Mouse (Mus musculus) small intestine, adult 2 months (tissue): ENCODE data around the gene Lama4. TPM values are rescaled to one million over a fixed set of nuclear protein-coding genes. Genes with fewer than 3 reads are reported as not detected.

Experiments
- H3K27ac ChIP-seq: fragments of 200-500 bp; 2 replicates; pipeline ENCODE4 v1.5.1; 2012; ENCODE audit warnings: low read depth, low read length, control low read depth, inconsistent platforms; ENCODE audit not compliant: insufficient read depth
- H3K27me3 ChIP-seq: fragments of 200-500 bp; 2 replicates; pipeline ENCODE4 v1.6.1; 2012; ENCODE audit warnings: mild to moderate bottlenecking, moderate library complexity, low read length, inconsistent platforms; ENCODE audit not compliant: control insufficient read depth, insufficient read depth
- H3K36me3 ChIP-seq: fragments of 200-500 bp; 2 replicates; pipeline ENCODE4 v1.6.1; 2012; ENCODE audit warnings: mild to moderate bottlenecking, low read length, control low read depth, inconsistent platforms; ENCODE audit not compliant: control insufficient read depth, insufficient read depth
- H3K4me1 ChIP-seq: fragments of 200-500 bp; 2 replicates; pipeline ENCODE4 v1.6.1; 2012; ENCODE audit warnings: low read length, inconsistent platforms, mixed read lengths; ENCODE audit not compliant: control insufficient read depth, insufficient read depth, insufficient read length
- H3K4me3 ChIP-seq: fragments of 200-500 bp; 2 replicates; pipeline ENCODE4 v1.5.1; 2012; ENCODE audit warnings: low read depth, mild to moderate bottlenecking, control low read depth, inconsistent platforms, low read length, moderate library complexity
- CTCF ChIP-seq: fragments of 200-500 bp; IDR thresholded peaks from 2 replicates; pipeline ENCODE4 v1.5.1; 2012; ENCODE audit warnings: low read depth, mild to moderate bottlenecking, control low read depth, inconsistent platforms, low read length, moderate library complexity, mixed read lengths; ENCODE audit not compliant: insufficient replicate concordance, insufficient read length; ENCODE audit errors: extremely low read depth
- POLR2A ChIP-seq: fragments of 200-500 bp; IDR thresholded peaks from 2 replicates; pipeline ENCODE4 v1.6.1; 2012; ENCODE audit warnings: low read depth, mild to moderate bottlenecking, control low read depth, inconsistent platforms, low read length, moderate library complexity
- WGBS: fragments of 180-500 bp; shearing (Covaris S2); methylation state at CpG from one replicate; pipeline ENCODE4 v1.1.7; 2018; 5-methylcytosine and 5-hydroxymethylcytosine counted together
- polyA plus RNA-seq: library from polyadenylated mRNA; depleted of rRNA; stranded (reverse); fragments of >200 nt; gene quantifications from 2 replicates; pipeline ENCODE4 v1.2.3, GENCODE M21; 2012

Gene Lama4
- polyA plus RNA-seq, 1 experiment = 8.9 TPM

- Histone ChIP-seq H3K36me3 (no peaks in the 10 kb centered on the region), H3K4me1 (no peaks in the 10 kb centered on the region), H3K4me3 (no peak overlapping the region), H3K27ac (no peak overlapping the region), H3K27me3 (no peaks in the 10 kb centered on the region)
- TF ChIP-seq CTCF (no peak), POLR2A (no peak)
- WGBS = 73% methylated on average over 5 of the region's 5 CpGs
Observed at GRCm38 (mm10) chr10:38979699-38980098, 14.4 kb downstream of the Lama4 start.

GRCm38 (mm10) chr10:38980980-38981379, 15.7 kb downstream of the Lama4 start:
- TF ChIP-seq CTCF (no peak), POLR2A (no peak)
- H3K4me1 ChIP-seq = no peaks in the 10 kb centered on the region
- H3K4me3 ChIP-seq = no peak overlapping the region
- H3K27ac ChIP-seq = no peak overlapping the region
- H3K36me3 ChIP-seq = no peaks in the 10 kb centered on the region
- H3K27me3 ChIP-seq = no peaks in the 10 kb centered on the region
- WGBS = 57% methylated on average over 3 of the region's 3 CpGs

GRCm38 (mm10) chr10:38984358-38985075, 19.2 kb downstream of the Lama4 start:
- 21% methylated on average over 4 of the region's 4 CpGs for WGBS
- Histone ChIP-seq H3K27ac (no peak overlapping the region), H3K4me3 (no peak overlapping the region), H3K27me3 (no peaks in the 10 kb centered on the region), H3K4me1 (no peaks in the 10 kb centered on the region), H3K36me3 (no peaks in the 10 kb centered on the region)
- TF ChIP-seq POLR2A (no peak), CTCF (no peak)

- no peaks in the 10 kb centered on the region for H3K36me3 ChIP-seq
- H3K27me3 ChIP-seq = no peaks in the 10 kb centered on the region
- no peak overlapping the region for H3K27ac ChIP-seq
- no peak for TF ChIP-seq POLR2A
- TF ChIP-seq CTCF = no peak
- no peak overlapping the region for H3K4me3 ChIP-seq
- WGBS = 81% methylated on average over 3 of the region's 3 CpGs
- no peaks in the 10 kb centered on the region for H3K4me1 ChIP-seq
Observed at GRCm38 (mm10) chr10:38986053-38986452, 20.7 kb downstream of the Lama4 start.

GRCm38 (mm10) chr10:38992827-38993226, 27.5 kb downstream of the Lama4 start:
- 85% methylated on average over 1 of the region's 1 CpGs for WGBS

GRCm38 (mm10) chr10:38993632-38994424, 28.5 kb downstream of the Lama4 start:
- H3K27ac ChIP-seq = no peak overlapping the region
- no peaks in the 10 kb centered on the region for H3K36me3 ChIP-seq
- no peaks in the 10 kb centered on the region for H3K27me3 ChIP-seq
- no peak for TF ChIP-seq CTCF
- TF ChIP-seq POLR2A = no peak
- H3K4me1 ChIP-seq = no peaks in the 10 kb centered on the region
- WGBS = 74% methylated on average over 2 of the region's 2 CpGs
- no peak overlapping the region for H3K4me3 ChIP-seq

More at GRCm38 (mm10) chr10:38992827-38993226, 27.5 kb downstream of the Lama4 start:
- TF ChIP-seq POLR2A (no peak), CTCF (no peak)
- no peaks in the 10 kb centered on the region for H3K36me3 ChIP-seq
- no peak overlapping the region; the same call in 1 of the 2 replicates for H3K27ac ChIP-seq
- H3K4me3 ChIP-seq = no peak overlapping the region
- H3K27me3 ChIP-seq = no peaks in the 10 kb centered on the region
- H3K4me1 ChIP-seq = no peaks in the 10 kb centered on the region

GRCm38 (mm10) chr10:38994719-38995450, 29.6 kb downstream of the Lama4 start:
- Histone ChIP-seq H3K4me3 (no peak overlapping the region), H3K4me1 (no peaks in the 10 kb centered on the region), H3K36me3 (no peaks in the 10 kb centered on the region), H3K27me3 (no peaks in the 10 kb centered on the region), H3K27ac (no peak overlapping the region)
- 67% methylated on average over 9 of the region's 9 CpGs for WGBS
- TF ChIP-seq CTCF (no peak), POLR2A (no peak)
